Mouse (Mus musculus): ENCODE data around the gene 4921507P07Rik. TPM values are rescaled to one million over a fixed set of nuclear protein-coding genes. Genes with fewer than 3 reads are reported as not detected.

The 4921507P07Rik gene
- total RNA-seq, 2 experiments from 2014 or later: 0.45 to 0.78 TPM

Small RNA genes within 50 kb of the gene (microRNA-seq; reads per million reads assigned to microRNA genes)
- gene Mir6371: 0 reads per million in 2 experiments

Other genes starting within 250 kb of the 4921507P07Rik start
- 10 to 100 TPM; 18.3 to 25.0 TPM for gene Osbpl3, start 140.4 kb downstream of the 4921507P07Rik start, total RNA-seq (2021)
- gene Cycs, start 30.1 kb downstream of the 4921507P07Rik start, total RNA-seq (2021): 10 to 100 TPM; 48.4 to 51.7 TPM
- gene Npvf, start 57.8 kb upstream of the 4921507P07Rik start, total RNA-seq (2021): not detected